Mouse (Mus musculus) urinary bladder, postnatal 25 days (tissue): Measurements from ENCODE around the gene Fam222b.
A peak's percentile ranks its signal among the peaks of the same experiment; 100 is the strongest.
"Not testable (repeated sequence)": the region's sequence is repeated elsewhere in the genome, so short reads cannot be mapped to it uniquely, and the experiment has no call there.

Experiments
- DNase-seq: peaks from one replicate; pipeline ENCODE4 v3.0.0; 2022; ENCODE audit warnings: low spot score

Gene Fam222b

GRCm38 (mm10) chr11:78094504-78095143 lies at the start of gene Fam222b:
Gene Fam222b (plus strand): TSS chr11:78094660.
- peak; percentile 91 for DNase-seq

GRCm38 (mm10) chr11:78044758-78045251 lies 49.7 kb upstream of the Fam222b start:
- DNase-seq: peak; percentile 29

GRCm38 (mm10) chr11:78048637-78049036 lies 45.8 kb upstream of the Fam222b start:
- DNase-seq: not testable (repeated sequence)

GRCm38 (mm10) chr11:78053078-78053477 lies 41.4 kb upstream of the Fam222b start:
- no peak for DNase-seq

- no peak for DNase-seq
Observed at GRCm38 (mm10) chr11:78056946-78057345, 37.5 kb upstream of the Fam222b start.

- peak; percentile 50 for DNase-seq
Observed at GRCm38 (mm10) chr11:78059833-78060757, 34.4 kb upstream of the Fam222b start.

GRCm38 (mm10) chr11:78062563-78062962 lies 31.9 kb upstream of the Fam222b start:
- DNase-seq: no peak

- no peak for DNase-seq
Observed at GRCm38 (mm10) chr11:78065906-78066305, 28.6 kb upstream of the Fam222b start.

- DNase-seq: no peak
Observed at GRCm38 (mm10) chr11:78066641-78067040, 27.8 kb upstream of the Fam222b start.

- DNase-seq: no peak
Observed at GRCm38 (mm10) chr11:78067566-78067965, 26.9 kb upstream of the Fam222b start.

GRCm38 (mm10) chr11:78069130-78069529 lies 25.3 kb upstream of the Fam222b start:
- no peak for DNase-seq

GRCm38 (mm10) chr11:78069646-78070045 lies 24.8 kb upstream of the Fam222b start:
- no peak for DNase-seq

GRCm38 (mm10) chr11:78071938-78072337 lies 22.5 kb upstream of the Fam222b start:
- no peak for DNase-seq

- no peak for DNase-seq
Observed at GRCm38 (mm10) chr11:78072425-78073130, 21.9 kb upstream of the Fam222b start.

GRCm38 (mm10) chr11:78073577-78074276 lies 20.7 kb upstream of the Fam222b start:
- DNase-seq: no peak

GRCm38 (mm10) chr11:78074277-78074652 lies 20.2 kb upstream of the Fam222b start:
- no peak for DNase-seq

GRCm38 (mm10) chr11:78074666-78075065 lies 19.8 kb upstream of the Fam222b start:
- DNase-seq: no peak

GRCm38 (mm10) chr11:78079961-78080921 lies 14.2 kb upstream of the Fam222b start, which contains the start of gene Eral1:
Gene Eral1 (minus strand): TSS chr11:78080383.
- DNase-seq: peak; percentile 74

GRCm38 (mm10) chr11:78083595-78083994 lies 10.9 kb upstream of the Fam222b start:
- no peak for DNase-seq

- DNase-seq: no peak
Observed at GRCm38 (mm10) chr11:78086925-78087479, 7.5 kb upstream of the Fam222b start.
